Mouse (Mus musculus) right cerebral cortex, postnatal 14 days (tissue): ENCODE measurements at regions not wholly inside any gene's neighbourhood (a gene's known extent, or its start where the extent isn't known, plus 50 kb on each side); places are given as distances from the start of the nearest gene placed in this dataset.

Experiments
- DNase-seq: peaks from one replicate; pipeline ENCODE4 v3.0.0; 2022

DNA sequence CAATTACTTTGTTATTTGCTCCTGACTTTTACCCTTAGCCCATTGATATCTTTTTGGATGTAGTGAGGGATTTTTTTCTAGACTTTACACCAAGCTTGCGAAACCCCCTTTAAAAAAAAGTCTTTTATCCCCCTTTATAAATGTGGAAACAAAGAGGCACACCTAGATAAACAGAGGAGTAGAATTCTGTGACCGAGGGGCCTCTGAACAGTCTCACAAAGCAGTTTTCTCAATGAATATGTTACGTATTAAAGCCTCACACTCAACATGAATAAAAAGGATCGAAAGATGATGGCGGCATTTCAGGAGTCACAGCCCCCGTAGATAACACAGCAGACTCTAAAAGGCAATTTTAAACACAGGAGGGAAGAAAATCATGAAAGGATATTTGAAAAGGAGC, 104.2 kb downstream of the Fgf9 start:
- DNase-seq = no peak

DNA sequence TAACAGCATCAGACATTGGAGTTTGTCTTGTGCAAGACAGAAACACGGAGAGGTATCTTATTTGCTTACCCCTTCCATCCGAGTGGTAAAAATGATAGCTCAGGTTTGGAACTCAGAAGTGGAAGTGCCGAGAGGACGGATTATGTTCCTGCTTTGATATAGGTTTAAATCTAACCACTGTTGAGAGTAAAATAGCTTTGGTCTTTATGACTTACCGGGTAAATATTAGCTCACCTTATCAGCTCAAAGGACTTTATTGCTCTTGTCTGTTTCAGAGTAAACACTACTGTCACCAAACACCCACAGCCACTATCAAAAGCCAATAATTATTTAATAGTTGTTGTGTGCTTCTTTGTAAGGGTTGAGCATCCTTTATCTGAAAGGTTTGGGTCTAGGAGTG, 98.6 kb downstream of the Fgf9 start:
- no peak for DNase-seq
